Mouse (Mus musculus) lung, postnatal 0 days (tissue): ENCODE measurements around the gene Mau2.

Source experiments
- CTCF ChIP-seq: IDR thresholded peaks from 2 replicates; pipeline ENCODE4 v1.5.1; 2016; ENCODE audit warnings: antibody characterized with exemption, mild to moderate bottlenecking
- EP300 ChIP-seq: IDR thresholded peaks from 2 replicates; pipeline ENCODE4 v1.6.1; 2016; ENCODE audit warnings: antibody characterized with exemption, mild to moderate bottlenecking, control low read depth

- TF ChIP-seq EP300 (no peak), CTCF (peak; percentile 62)
Measured at GRCm38 (mm10) chr8:69995776-69996588, 46.6 kb downstream of the Mau2 start, which contains the start of gene Gatad2a.
